Mouse (Mus musculus) layer of hippocampus, postnatal 36 days (tissue): ENCODE data around the gene Clpx. TPM values are rescaled to one million over a fixed set of nuclear protein-coding genes. Genes with fewer than 3 reads are reported as not detected.
A peak's percentile ranks its signal among the peaks of the same experiment; 100 is the strongest.
"Not testable (repeated sequence)": the region's sequence is repeated elsewhere in the genome, so short reads cannot be mapped to it uniquely, and the experiment has no call there.

ENCODE experiments used
- DNase-seq, 2 experiments: peaks; one replicate each; pipeline ENCODE4 v3.0.0; 2022
- total RNA-seq, 2 experiments: library from RNA; stranded (reverse); gene quantifications; 2 replicates each; pipeline ENCODE4 v1.2.3; 2021

Gene Clpx
- total RNA-seq = 10 to 100 TPM; 31.8 to 32.2 TPM

- DNase-seq = peak; percentile 97 to 98
Measured at GRCm38 (mm10) chr9:65293973-65294715, at the start of gene Clpx. Gene Clpx (plus strand): TSS chr9:65294260.

DNA sequence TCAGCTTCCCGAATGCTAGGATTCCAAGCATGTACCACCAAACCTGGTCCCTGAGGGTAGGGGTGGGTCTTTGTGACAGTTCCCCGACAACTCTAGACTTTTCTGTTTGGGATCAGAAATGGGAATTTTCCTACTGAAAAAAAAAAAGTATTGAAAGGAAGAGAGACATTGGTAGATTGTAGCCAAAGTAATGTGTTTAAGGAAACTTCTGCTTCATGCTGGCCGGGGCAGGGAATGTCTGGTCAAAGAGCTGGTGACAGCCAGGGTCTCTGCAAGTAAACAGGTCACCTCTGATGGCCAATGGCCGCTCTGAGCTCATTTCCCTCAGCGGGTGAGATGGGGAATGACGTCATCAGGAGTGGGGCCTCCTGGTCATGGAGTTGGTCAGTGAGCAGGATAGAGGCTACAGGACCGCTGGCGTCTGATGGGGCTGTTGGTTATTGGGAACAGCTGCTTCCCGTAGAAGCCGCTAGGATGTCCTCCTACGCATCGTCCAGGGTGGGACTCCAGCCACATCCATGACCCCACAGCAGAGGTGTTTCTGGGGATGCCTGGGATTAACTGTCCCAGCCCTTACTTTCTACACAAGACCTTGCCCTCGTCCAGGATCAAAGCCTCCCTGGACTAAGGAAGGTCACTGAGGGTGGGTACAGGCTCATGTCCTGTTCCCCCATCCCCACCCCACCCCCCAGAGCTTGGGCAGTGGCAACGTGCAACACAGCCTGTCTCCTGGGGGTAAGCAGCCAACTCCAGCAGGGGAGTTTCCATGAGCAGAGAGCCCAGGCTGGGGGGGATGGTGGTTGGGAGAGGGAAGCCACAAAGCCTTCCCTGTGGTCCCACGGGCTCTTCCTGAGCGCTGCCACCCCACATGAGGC is 46.3 kb upstream of the Clpx start:
- DNase-seq = no peak

GRCm38 (mm10) chr9:65248377-65248690 is 45.7 kb upstream of the Clpx start:
- DNase-seq = no peak

DNA sequence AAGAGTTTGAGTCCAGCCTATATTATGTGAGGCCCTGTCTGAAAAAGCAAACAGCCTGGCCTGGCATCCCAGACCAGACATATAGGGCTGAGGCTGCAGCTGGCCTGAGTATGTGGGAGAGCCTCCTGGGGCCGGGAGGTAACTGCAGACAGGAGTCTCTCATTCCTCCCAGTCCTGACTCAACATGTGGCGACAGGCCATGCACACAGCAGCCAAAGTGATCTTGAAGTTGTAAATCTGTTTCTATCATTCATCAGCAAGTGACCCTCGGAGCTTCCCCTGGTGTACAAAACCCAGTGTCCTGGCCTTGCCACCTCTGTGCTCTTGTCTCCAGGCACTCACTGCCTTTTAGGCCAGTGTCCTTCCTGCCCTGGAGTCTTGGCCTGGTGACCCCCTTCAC is 42.0 kb upstream of the Clpx start:
- no peak for DNase-seq

DNA sequence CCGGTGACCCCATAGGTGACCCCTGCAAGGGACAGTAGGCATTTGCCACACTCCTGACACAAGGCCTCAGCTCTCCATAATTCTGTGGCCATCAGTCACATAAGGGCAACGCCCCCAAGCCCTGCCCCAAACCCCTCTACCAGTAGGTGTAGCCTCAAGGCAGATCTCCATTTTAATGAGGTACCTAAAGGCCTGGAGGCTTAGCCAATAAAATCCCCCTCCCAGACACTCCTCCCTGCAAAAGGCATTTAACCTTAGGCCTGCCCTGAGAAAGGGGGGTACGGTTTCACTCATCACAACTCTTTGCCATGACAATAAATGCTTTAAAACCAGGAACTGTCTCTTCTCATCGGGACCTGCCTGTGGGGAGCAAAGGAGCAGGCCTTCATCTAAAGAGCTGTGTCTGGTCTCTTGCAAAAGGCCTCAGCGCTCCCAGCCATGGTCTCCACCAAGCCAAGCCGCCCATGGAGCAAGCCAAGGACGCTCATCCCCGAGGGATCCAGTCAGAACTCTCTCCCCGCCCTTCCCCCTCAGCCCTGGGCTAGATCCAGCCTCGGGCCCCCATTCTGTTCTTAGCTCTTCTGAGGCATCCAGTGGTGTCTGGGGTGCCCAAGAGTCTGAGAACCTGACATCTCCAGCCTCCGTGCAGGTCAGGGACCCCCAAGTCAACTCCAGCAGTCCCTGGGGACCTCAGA is 38.0 kb upstream of the Clpx start:
- DNase-seq = no peak

GRCm38 (mm10) chr9:65257218-65257910 is 36.7 kb upstream of the Clpx start:
- no peak for DNase-seq

- DNase-seq = no peak
Measured at GRCm38 (mm10) chr9:65259366-65259765, 34.7 kb upstream of the Clpx start.

DNA sequence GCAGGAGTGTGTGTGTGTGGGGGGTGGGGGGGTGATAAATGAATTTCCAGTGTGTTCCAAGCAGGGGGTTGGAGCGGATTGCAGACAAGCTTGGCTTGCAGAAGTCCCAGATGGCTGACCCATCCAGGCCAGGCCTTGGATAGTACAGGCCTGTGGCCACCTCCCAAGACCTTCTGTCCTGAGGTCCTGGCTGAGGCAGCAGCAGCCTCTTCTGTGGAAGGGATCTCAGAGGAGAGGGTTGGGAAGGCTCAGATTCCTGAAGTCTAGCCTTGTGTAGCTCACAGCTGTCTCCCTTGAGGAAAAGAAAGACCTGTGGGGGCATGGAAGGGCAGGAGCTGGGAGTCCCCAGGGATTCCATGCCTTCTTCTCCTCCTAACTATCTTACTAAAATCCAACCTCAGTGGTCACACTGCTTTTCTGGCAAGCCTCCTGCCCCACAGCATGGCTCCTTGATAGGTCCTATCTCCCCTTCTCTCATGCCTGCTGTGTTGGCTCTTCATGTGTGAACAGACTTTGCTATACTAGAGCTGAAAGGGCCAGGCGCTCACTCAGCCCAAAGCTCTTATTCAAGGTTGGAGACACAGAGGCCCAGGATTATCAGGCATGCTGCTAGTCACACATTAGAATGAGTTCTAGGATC is 32.3 kb upstream of the Clpx start:
- DNase-seq = no peak

DNA sequence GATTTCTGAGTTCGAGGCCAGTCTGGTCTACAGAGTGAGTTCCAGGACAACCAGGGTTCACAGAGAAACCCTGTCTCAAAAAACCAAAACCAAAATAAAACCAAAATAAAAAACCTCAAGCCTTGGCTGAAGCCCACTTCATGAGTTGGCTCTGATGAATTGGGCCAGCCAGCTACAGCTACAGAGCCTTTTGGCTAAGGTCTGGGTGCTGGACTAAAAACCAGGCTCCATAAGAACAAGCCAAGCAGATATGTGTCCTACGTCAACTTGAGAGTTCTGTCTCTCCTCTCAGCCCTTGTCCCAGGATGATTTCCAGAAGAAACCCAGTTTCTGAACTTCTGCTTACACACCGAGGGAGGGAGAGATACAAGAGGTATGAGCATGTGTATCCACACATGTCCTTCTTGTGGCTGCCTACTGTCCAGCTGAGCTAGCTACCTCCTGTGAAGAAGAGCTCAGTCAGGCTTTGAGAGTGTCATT is 31.4 kb upstream of the Clpx start:
- DNase-seq = no peak

DNA sequence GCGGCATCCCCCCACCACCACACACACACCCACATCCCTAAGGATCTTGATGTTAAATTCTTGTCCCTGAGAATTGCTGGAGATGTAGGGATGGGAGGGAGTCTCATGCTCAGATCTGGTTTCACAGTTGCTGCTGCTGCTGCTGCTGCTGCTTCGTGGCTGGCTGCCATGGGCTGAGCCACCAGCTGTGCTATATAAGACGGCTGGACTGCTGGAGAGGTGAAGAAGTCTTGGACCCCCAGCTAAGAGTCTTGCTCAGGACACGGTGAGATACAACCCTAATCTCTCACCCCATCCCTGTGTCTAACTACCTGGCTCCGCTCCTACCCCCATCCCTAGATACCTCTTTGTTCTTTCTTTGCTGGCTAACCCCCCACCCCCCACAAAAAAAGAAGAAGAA is 29.1 kb upstream of the Clpx start, which contains the start of gene Cilp:
TSS of gene Cilp (plus strand) at position 222 of the 400 bp plus-strand sequence.
- DNase-seq = no peak

- DNase-seq = peak; percentile 36 to 37
Measured at GRCm38 (mm10) chr9:65267742-65268515, 26.1 kb upstream of the Clpx start.

DNA sequence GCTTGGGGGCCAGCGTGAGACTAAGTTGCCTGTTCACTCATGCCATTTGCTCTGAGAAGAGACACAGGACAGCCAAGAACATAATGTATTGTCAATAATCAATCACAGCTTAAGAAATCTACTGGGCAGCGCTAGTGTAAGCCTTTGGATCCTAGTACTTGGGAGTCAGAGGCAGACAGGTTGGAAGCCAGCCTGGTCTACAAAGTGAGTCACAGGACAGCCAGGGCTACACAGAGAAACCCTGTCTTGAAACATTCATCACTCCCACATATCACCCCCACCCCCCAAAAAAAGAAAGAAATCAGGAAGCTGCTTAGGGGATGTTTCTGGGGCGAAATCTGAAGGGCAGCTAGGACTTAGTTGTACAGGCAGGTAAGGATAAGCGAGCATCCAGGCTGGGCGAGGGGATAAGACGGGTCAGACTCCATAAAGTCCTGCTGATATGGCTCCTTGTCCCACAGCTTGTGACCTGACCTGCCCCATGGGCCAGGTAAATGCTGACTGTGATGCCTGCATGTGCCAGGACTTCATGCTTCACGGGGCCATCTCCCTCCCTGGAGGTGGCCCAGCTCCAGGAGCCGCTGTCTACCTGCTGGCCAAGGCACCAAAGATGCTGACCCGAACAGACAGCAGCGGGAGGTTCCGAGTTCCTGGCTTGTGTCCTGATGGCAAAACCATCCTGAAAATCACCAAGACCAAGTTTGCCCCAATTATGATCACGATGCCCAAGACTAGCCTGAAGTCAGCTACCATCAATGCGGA is 20.8 kb upstream of the Clpx start:
- DNase-seq = no peak

DNA sequence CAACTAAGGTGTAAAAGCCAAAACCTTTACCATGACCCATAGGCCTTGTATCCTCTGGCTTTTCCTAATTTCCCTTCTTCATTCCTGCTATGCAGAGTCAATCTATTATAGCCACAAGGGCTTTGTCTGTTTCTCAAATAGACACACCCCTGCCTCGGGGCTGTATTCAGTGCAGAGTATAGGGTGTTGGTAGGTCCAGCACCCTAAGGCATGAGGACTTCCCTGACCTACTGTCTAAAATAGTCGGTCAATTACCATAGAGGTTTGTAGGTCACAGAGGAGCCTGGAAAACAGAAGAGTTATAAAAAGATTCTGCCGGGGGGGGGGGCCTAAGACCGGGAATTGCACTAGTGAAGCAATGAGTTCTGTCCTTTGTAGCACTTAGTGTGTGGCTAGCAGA is 20.2 kb upstream of the Clpx start:
- DNase-seq = no peak

- DNase-seq = not testable (repeated sequence)
Measured at GRCm38 (mm10) chr9:65274851-65275250, 19.2 kb upstream of the Clpx start.

- no peak for DNase-seq
Measured at GRCm38 (mm10) chr9:65275810-65276530, 18.1 kb upstream of the Clpx start.

DNA sequence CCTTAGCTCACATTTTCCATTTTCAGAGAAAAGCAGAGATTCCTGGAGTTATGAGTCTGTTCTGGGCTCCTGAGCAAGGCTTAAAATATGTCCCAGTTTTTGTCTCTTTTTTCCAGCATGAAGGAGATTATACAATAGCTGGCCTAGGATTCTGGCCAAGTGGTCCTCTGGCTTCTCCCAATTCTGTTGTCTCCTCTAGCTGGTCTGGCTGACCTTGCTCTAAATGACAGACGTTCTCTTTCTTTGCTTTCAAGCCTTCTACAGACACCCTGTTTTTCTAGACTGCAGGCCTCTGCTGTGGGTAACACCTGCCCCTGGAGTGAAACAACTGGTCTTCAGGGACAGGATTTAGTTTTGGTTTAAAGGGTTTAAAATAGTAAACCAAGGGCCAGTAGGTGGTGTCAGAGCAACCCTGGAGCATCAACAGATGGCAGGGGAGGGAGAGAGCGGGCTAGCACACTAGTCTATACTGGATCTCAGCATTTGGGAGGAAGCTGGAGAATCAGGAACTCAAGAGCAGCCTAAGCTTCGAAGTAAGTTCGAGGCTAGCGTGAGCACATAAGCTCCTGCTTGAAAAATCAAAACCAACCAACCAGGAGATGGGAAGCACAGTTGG is 12.4 kb upstream of the Clpx start:
- peak in 1 of 2 experiments; percentile 11 for DNase-seq

- DNase-seq = peak in 1 of 2 experiments; percentile 11
Measured at GRCm38 (mm10) chr9:65283301-65283700, 10.8 kb upstream of the Clpx start.

- not testable (repeated sequence) for DNase-seq
Measured at GRCm38 (mm10) chr9:65288252-65288651, 5.8 kb upstream of the Clpx start.

DNA sequence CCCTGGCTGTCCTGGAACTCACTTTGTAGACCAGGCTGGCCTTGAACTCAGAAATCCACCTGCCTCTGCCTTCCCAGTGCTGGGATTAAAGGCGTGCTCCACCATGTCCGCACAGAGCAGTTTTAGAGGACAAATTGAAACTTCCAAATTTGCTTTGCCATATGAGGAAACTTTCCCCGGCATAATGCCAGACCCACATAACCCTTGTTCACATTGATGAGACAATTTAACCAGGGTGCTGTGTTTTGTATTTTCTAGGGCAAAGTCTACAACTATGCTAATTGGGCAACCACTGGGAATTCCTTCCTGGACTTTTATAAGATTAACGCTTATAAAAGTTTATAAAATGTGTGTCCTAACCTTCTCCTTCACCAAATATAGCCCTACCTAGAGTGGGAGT is 4.1 kb upstream of the Clpx start:
- no peak for DNase-seq
